Mouse (Mus musculus) kidney, adult 2 months (tissue): ENCODE data around the gene Fbxw8.

Experiments used
- CTCF ChIP-seq: fragments of 200-500 bp; conservative IDR thresholded peaks from 2 replicates; pipeline ENCODE4 v1.5.1; 2011; ENCODE audit warnings: low read depth, mild to moderate bottlenecking, control low read depth, low read length, moderate library complexity, mixed read lengths; ENCODE audit not compliant: insufficient read depth, insufficient read length
- POLR2A ChIP-seq: fragments of 200-500 bp; IDR thresholded peaks from one replicate; pipeline ENCODE4 v1.6.1; 2011; ENCODE audit warnings: low read depth, low read length, control low read depth

DNA sequence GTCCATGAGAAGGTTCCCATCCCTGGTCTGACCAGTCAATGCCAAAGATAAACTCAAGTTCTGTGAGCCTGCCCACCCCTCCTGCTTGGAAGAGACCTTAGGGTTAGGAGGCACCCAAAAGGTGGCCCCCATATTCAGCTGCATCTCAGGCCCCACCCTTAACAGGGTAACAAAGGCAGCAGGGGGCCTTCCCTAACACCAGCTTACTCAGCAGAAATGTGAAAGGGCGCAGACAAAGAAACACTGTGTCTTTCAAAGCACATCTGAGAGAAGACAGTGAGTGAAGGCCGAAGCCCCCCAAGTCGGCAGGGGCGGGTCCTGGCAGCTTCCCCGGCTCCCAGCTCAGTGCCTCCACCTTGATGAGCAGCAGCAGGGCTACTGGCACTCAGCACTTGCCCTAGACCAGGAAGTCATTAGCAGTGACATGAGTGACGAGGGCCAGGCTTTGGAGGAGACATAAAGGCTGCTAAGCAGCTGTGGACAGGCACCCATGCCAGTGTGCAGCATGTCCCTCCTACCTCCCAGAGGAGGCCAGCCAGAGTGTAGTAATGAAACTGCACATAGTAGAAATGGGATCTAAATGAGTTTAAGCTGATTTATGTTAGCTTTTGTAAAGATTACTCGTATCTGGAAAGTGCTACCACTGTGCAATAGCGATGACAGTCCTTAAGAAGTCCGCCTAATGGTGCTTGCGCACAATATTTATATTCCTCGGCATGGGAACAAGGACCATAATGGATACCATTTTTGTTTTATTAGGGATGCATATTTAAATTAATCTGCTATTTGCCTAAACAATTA is 56.0 kb downstream of the Fbxw8 start:
- no peak for TF ChIP-seq CTCF
- TF ChIP-seq POLR2A: no peak
